8 mouse cellular contexts compared by ENCODE assay signal in the genomic region with DNA sequence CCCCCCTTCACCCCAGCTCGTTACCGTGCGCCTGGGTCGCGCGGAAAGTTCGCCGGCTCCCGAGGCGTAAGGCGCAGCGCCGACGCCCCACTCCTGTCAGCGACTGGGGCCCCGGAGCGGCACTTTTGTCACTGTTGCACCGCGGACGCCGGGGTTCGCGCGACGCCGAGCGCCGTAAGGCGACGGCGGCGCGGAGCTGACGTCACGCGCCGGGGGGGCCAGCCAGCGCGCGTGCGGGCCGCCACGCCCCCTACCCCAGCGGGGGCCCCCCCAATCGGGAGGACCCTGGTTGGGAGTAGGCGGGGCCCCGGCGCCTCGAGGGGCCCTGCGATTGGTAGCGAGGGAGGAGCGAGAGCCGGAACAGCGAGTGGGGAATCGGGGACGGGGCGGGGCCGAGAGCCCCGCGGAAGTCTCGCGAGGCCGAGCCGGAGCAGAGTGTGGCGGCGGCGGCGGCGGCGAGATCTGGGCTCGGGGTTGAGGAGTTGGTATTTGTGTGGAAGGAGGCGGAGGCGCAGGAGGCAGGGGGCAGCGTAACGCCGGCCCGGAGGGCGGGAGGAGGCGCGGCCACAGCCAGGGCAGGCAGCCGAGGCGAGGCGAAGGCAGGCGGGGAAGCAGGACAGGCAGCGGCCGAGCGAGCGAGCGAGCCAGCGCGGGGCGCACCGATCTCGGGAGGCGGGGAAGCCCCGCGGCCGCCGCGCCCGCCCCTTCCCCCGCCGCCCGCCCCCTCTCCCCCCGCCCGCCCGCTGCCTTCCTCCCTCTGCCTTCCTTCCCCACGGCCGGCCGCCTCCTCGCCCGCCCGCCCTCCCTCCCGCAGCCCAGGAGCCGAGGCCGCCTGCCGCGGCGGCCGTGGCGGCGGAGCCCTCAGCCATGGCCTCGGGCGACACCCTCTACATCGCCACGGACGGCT. TPM values are rescaled to one million over a fixed set of nuclear protein-coding genes. Genes with fewer than 3 reads are reported as not detected.
DNase-seq lines count a peak whose midpoint lies in the region; ATAC-seq lines count a peak whose summit lies in the region.

A gene (plus strand): TSS at position 428 of the 907 bp plus-strand sequence.

- peak within 1 kb of the TSS; percentile 99 for H3K4me3 ChIP-seq in forebrain, embryonic 14.5 days (ENCODE audit: low read depth, low read length)
- peak within 1 kb of the TSS; percentile 97 for H3K4me3 ChIP-seq in neural tube, embryonic 15.5 days (replicated peaks)

- peak within 1 kb of the TSS; percentile 98 for H3K27ac ChIP-seq in forebrain, embryonic 14.5 days (ENCODE audit: low read depth, low read length)
- H3K27ac ChIP-seq in neural tube, embryonic 15.5 days (replicated peaks): peak within 1 kb of the TSS; percentile 98

- ATAC-seq in forebrain, embryonic 14.5 days: peak; percentile 95
- peak; percentile 93 for ATAC-seq in neural tube, embryonic 15.5 days (ENCODE audit: low FRiP score)

- peaks cover 29% of the 10 kb centered on the region for H3K4me1 ChIP-seq in forebrain, embryonic 14.5 days (ENCODE audit: control insufficient read depth, insufficient read depth, low read length)
- peaks cover 42% of the 10 kb centered on the region for H3K4me1 ChIP-seq in neural tube, embryonic 15.5 days

- H3K4me2 ChIP-seq in forebrain, embryonic 14.5 days (ENCODE audit: low read length): peak within 1 kb of the TSS; percentile 59
- H3K4me2 ChIP-seq in neural tube, embryonic 15.5 days: peak within 1 kb of the TSS; percentile 69

- peak within 1 kb of the TSS; percentile 89 for H3K9ac ChIP-seq in forebrain, embryonic 14.5 days (ENCODE audit: low read length)
- H3K9ac ChIP-seq in neural tube, embryonic 15.5 days (replicated peaks): peak within 1 kb of the TSS; percentile 95

- intact Hi-C loops in heart, postnatal 14 days (cut with DNase I): loop anchor here (10.0 kb wide), 1 partner anchor 618 kb away; a partner anchor contains a TSS

- under 1% methylated on average over 77 of the region's 127 CpGs for WGBS in forebrain, embryonic 14.5 days
- under 1% methylated on average over 84 of the region's 127 CpGs for WGBS in neural tube, embryonic 15.5 days

- H3K27me3 ChIP-seq in forebrain, embryonic 14.5 days (replicated peaks; ENCODE audit: control insufficient read depth, insufficient read depth, low read length): no peaks in the 10 kb centered on the region
- H3K27me3 ChIP-seq in neural tube, embryonic 15.5 days (replicated peaks): no peaks in the 10 kb centered on the region

- no peaks in the 10 kb centered on the region for H3K9me3 ChIP-seq in forebrain, embryonic 14.5 days (replicated peaks; ENCODE audit: control insufficient read depth, low read length)
- no peaks in the 10 kb centered on the region for H3K9me3 ChIP-seq in neural tube, embryonic 15.5 days (replicated peaks)

- DNase-seq in ES-CJ7 (ENCODE audit: low read depth, low spot score): peak; percentile 96
- peak; percentile 99 for DNase-seq in cerebellum, adult 11 months
- peak; percentile 99 for DNase-seq in forebrain, embryonic 14.5 days (ENCODE audit: low spot score)
- peak; percentile 99 for DNase-seq in heart, postnatal 14 days
- peak; percentile 98 for DNase-seq in layer of hippocampus, adult 11-12 months (ENCODE audit: low spot score)
- DNase-seq in lung, adult 18-20 months: peak; percentile 98 to 99
- DNase-seq in testis, postnatal 14 days (ENCODE audit: low spot score): peak; percentile 99

- no peaks in the 10 kb centered on the region for H3K36me3 ChIP-seq in forebrain, embryonic 14.5 days (ENCODE audit: control insufficient read depth, insufficient read depth, low read length)
- H3K36me3 ChIP-seq in neural tube, embryonic 15.5 days: no peaks in the 10 kb centered on the region

RNA-seq across cellular contexts. Expression of the gene that starts here (rescaled TPM):
- 15.7 and 17.6 TPM in 2 replicates for polyA plus RNA-seq in forebrain, embryonic 14.5 days (2014; fragmentation: Nextera tagmentation; extraction: Ambion mirVana)
- 10 to 100 TPM; 39.3 to 41.4 TPM for total RNA-seq in heart, postnatal 14 days (2021)
- polyA plus RNA-seq in neural tube, embryonic 15.5 days (2015; fragmentation: Nextera tagmentation; extraction: Ambion mirVana): 10.2 and 13.7 TPM in 2 replicates

Comparison
In these comparisons a context has a peak if more than half of its experiments do, and no peak if none do; other contexts are left out.
1. Peak in every context shown above with its lines: DNase-seq, ATAC-seq, H3K4me3 ChIP-seq and H3K27ac ChIP-seq.